Mouse (Mus musculus) MEL (cell line): ENCODE measurements around the gene Myt1l. TPM values are rescaled to one million over a fixed set of nuclear protein-coding genes. Genes with fewer than 3 reads are reported as not detected.

Experiments used
- DNase-seq: peaks from one replicate; pipeline ENCODE4 v3.0.0; 2011; ENCODE audit warnings: low read depth, low spot score
- H3K27ac ChIP-seq: 2 replicates; pipeline ENCODE4 v1.5.1; 2012; ENCODE audit warnings: low read depth, mild to moderate bottlenecking, control low read depth, low read length, moderate library complexity; ENCODE audit not compliant: control insufficient read depth
- H3K27me3 ChIP-seq, 2 experiments: fragments of 150-350 bp in 1 of 2; sonication (generic) in 1 of 2; 2 replicates each; pipeline ENCODE4 v1.6.1; 2012; ENCODE audit warnings: low read length in 2 of 2, mild to moderate bottlenecking in 2 of 2, improper control_type of control experiment in 1 of 2, moderate library complexity in 1 of 2; ENCODE audit not compliant: insufficient read depth in 2 of 2, control insufficient read depth in 1 of 2
- H3K36me3 ChIP-seq, 2 experiments: 2 replicates each; pipeline ENCODE4 v1.6.1; 2012 to 2014; ENCODE audit warnings: low read length in 2 of 2, improper control_type of control experiment in 1 of 2, inconsistent platforms in 1 of 2, mild to moderate bottlenecking in 1 of 2; ENCODE audit not compliant: insufficient read depth in 2 of 2, control insufficient read depth in 1 of 2
- H3K4me1 ChIP-seq, 2 experiments: fragments of 150-350 bp in 1 of 2; sonication (generic) in 1 of 2; 2 replicates each; pipeline ENCODE4 v1.6.1; 2012; ENCODE audit warnings: low read length in 2 of 2, improper control_type of control experiment in 1 of 2, mild to moderate bottlenecking in 1 of 2; ENCODE audit not compliant: insufficient read depth in 2 of 2, control insufficient read depth in 1 of 2
- H3K4me3 ChIP-seq, 2 experiments: fragments of 150-350 bp in 1 of 2; sonication (generic) in 1 of 2; 2 replicates each; pipeline ENCODE4 v1.5.1; 2012; ENCODE audit warnings: low read depth in 2 of 2, low read length in 2 of 2, mild to moderate bottlenecking in 2 of 2, moderate library complexity in 2 of 2, control low read depth in 1 of 2, improper control_type of control experiment in 1 of 2; ENCODE audit not compliant: control insufficient read depth in 1 of 2, insufficient read depth in 1 of 2
- H3K79me2 ChIP-seq: 2 replicates; pipeline ENCODE4 v1.6.1; 2012; ENCODE audit warnings: mild to moderate bottlenecking, low read length, moderate library complexity; ENCODE audit not compliant: control insufficient read depth, poor library complexity, insufficient read depth
- H3K9ac ChIP-seq: 2 replicates; pipeline ENCODE4 v1.6.1; 2012; ENCODE audit warnings: low read depth, mild to moderate bottlenecking, control low read depth, low read length, moderate library complexity; ENCODE audit not compliant: control insufficient read depth, poor library complexity, severe bottlenecking
- H3K9me3 ChIP-seq: fragments of 150-350 bp; sonication (generic); replicated peaks from 2 replicates; pipeline ENCODE4 v1.6.1; 2012; ENCODE audit warnings: mild to moderate bottlenecking, low read length, improper control_type of control experiment, moderate library complexity; ENCODE audit not compliant: insufficient read depth
- CHD2 ChIP-seq: IDR thresholded peaks from 2 replicates; pipeline ENCODE4 v1.6.1; 2011; ENCODE audit warnings: low read length, improper control_type of control experiment
- CTCF ChIP-seq, 3 experiments: IDR thresholded peaks in 2 of 3; conservative IDR thresholded peaks in 1 of 3; 2 replicates each; pipeline ENCODE4 v1.5.1; 2011 to 2012; ENCODE audit warnings: low read length in 3 of 3, low read depth in 2 of 3, mild to moderate bottlenecking in 2 of 3, improper control_type of control experiment in 1 of 3, inconsistent platforms in 1 of 3, mixed read lengths in 1 of 3, moderate library complexity in 1 of 3; ENCODE audit not compliant: control insufficient read depth in 1 of 3, insufficient read depth in 1 of 3, poor library complexity in 1 of 3, severe bottlenecking in 1 of 3
- E2F4 ChIP-seq: IDR thresholded peaks from 2 replicates; pipeline ENCODE4 v1.6.1; 2011; ENCODE audit warnings: low read depth, low read length, improper control_type of control experiment, borderline replicate concordance
- ETS1 ChIP-seq: IDR thresholded peaks from 2 replicates; pipeline ENCODE4 v1.6.1; 2012; ENCODE audit warnings: low read depth, mild to moderate bottlenecking, inconsistent platforms, low read length, improper control_type of control experiment, moderate library complexity
- GATA1 ChIP-seq: IDR thresholded peaks from 2 replicates; pipeline ENCODE4 v1.6.1; 2011; ENCODE audit warnings: low read depth, low read length, improper control_type of control experiment
- MAX ChIP-seq: IDR thresholded peaks from 2 replicates; pipeline ENCODE4 v1.6.1; 2011; ENCODE audit warnings: low read length, improper control_type of control experiment
- MXI1 ChIP-seq: IDR thresholded peaks from 2 replicates; pipeline ENCODE4 v1.6.1; 2011; ENCODE audit warnings: mild to moderate bottlenecking, low read depth, low read length, improper control_type of control experiment
- POLR2A ChIP-seq, 2 experiments: IDR thresholded peaks; 2 replicates each; pipeline ENCODE4 v1.6.1; 2011 to 2012; ENCODE audit warnings: low read length in 2 of 2, mild to moderate bottlenecking in 2 of 2, control low read depth in 1 of 2, improper control_type of control experiment in 1 of 2, low read depth in 1 of 2, moderate library complexity in 1 of 2; ENCODE audit not compliant: control insufficient read depth in 1 of 2, insufficient read depth in 1 of 2, poor library complexity in 1 of 2
- POLR2AphosphoS2 ChIP-seq: IDR thresholded peaks from 2 replicates; pipeline ENCODE4 v1.6.1; 2011; ENCODE audit warnings: low read length, improper control_type of control experiment
- POLR2AphosphoS5 ChIP-seq: IDR thresholded peaks from 2 replicates; pipeline ENCODE4 v1.6.1; 2012; ENCODE audit warnings: low read depth, borderline replicate concordance, mild to moderate bottlenecking, inconsistent platforms, low read length, moderate library complexity, mixed read lengths
- RAD21 ChIP-seq: IDR thresholded peaks from 2 replicates; pipeline ENCODE4 v1.6.1; 2011; ENCODE audit warnings: mild to moderate bottlenecking, low read depth, low read length, improper control_type of control experiment
- RCOR1 ChIP-seq: IDR thresholded peaks from 2 replicates; pipeline ENCODE4 v1.6.1; 2012; ENCODE audit warnings: low read depth, mild to moderate bottlenecking, inconsistent platforms, low read length, improper control_type of control experiment
- SIN3A ChIP-seq: IDR thresholded peaks from 2 replicates; pipeline ENCODE4 v1.6.1; 2012; ENCODE audit warnings: low read length, improper control_type of control experiment, inconsistent platforms
- SMC3 ChIP-seq: IDR thresholded peaks from 2 replicates; pipeline ENCODE4 v1.6.1; 2011; ENCODE audit warnings: low read depth, low read length, improper control_type of control experiment
- TAL1 ChIP-seq: IDR thresholded peaks from 2 replicates; pipeline ENCODE4 v1.6.1; 2012; ENCODE audit warnings: mild to moderate bottlenecking, inconsistent platforms, low read length, moderate library complexity, mixed read lengths
- TCF12 ChIP-seq: IDR thresholded peaks from 2 replicates; pipeline ENCODE4 v1.6.1; 2014; ENCODE audit warnings: low read depth, mild to moderate bottlenecking, inconsistent platforms, low read length, improper control_type of control experiment, moderate library complexity
- UBTF ChIP-seq: IDR thresholded peaks from 2 replicates; pipeline ENCODE4 v1.6.1; 2012; ENCODE audit warnings: low read depth, mild to moderate bottlenecking, inconsistent platforms, low read length, improper control_type of control experiment, moderate library complexity, borderline replicate concordance; ENCODE audit not compliant: insufficient read depth
- USF1 ChIP-seq: IDR thresholded peaks from 2 replicates; pipeline ENCODE4 v1.6.1; 2014; ENCODE audit warnings: low read depth, mild to moderate bottlenecking, inconsistent platforms, low read length, improper control_type of control experiment, moderate library complexity
- ZC3H11A ChIP-seq: IDR thresholded peaks from 2 replicates; pipeline ENCODE4 v1.6.1; 2012; ENCODE audit warnings: low read depth, mild to moderate bottlenecking, inconsistent platforms, low read length, improper control_type of control experiment
- ZKSCAN1 ChIP-seq: IDR thresholded peaks from 2 replicates; pipeline ENCODE4 v1.6.1; 2012; ENCODE audit warnings: low read depth, mild to moderate bottlenecking, inconsistent platforms, low read length, improper control_type of control experiment, moderate library complexity
- ZMIZ1 ChIP-seq: IDR thresholded peaks from 2 replicates; pipeline ENCODE4 v1.6.1; 2012; ENCODE audit warnings: low read depth, mild to moderate bottlenecking, inconsistent platforms, low read length, improper control_type of control experiment, moderate library complexity
- ZNF384 ChIP-seq: IDR thresholded peaks from 2 replicates; pipeline ENCODE4 v1.6.1; 2012; ENCODE audit warnings: low read depth, mild to moderate bottlenecking, inconsistent platforms, low read length, improper control_type of control experiment
- polyA plus RNA-seq, 2 experiments: library from polyadenylated mRNA; stranded (reverse) in 1 of 2; unstranded in 1 of 2; fragments of >175 nt in 1 of 2; fragments of >200 nt in 1 of 2; gene quantifications; 2 replicates each; pipeline versions ENCODE4 v1.2.1 to v1.2.4; 2012; ENCODE audit warnings: low replicate concordance in 2 of 2, low read depth in 1 of 2; ENCODE audit not compliant: insufficient read length in 2 of 2, insufficient read depth in 1 of 2, missing spikeins in 1 of 2
- total RNA-seq: library from RNA; depleted of rRNA; stranded (reverse); fragments of 300-350 nt; gene quantifications from 2 replicates; pipeline ENCODE4 v1.2.3, GENCODE M21; 2012

The Myt1l gene
- total and polyA plus RNA-seq, 3 experiments: not detected

GRCm38 (mm10) chr12:29795107-29795673 lies 267.0 kb downstream of the Myt1l start:
- Histone ChIP-seq H3K36me3 (no peaks in the 10 kb centered on the region), H3K4me3 (no peak overlapping the region), H3K27ac (no peak overlapping the region), H3K79me2 (no peaks in the 10 kb centered on the region), H3K4me1 (no peaks in the 10 kb centered on the region), H3K9ac (no peak overlapping the region), H3K9me3 (no peaks in the 10 kb centered on the region), H3K27me3 (no peaks in the 10 kb centered on the region)
- no peak for DNase-seq
- no peak for TF ChIP-seq E2F4
- no peak for TF ChIP-seq MXI1
- TF ChIP-seq MAX: no peak
- no peak for TF ChIP-seq USF1
- TF ChIP-seq UBTF: no peak
- TF ChIP-seq ZMIZ1: no peak

- Histone ChIP-seq H3K27ac (no peak overlapping the region), H3K27me3 (no peaks in the 10 kb centered on the region), H3K4me1 (no peaks in the 10 kb centered on the region), H3K9me3 (no peaks in the 10 kb centered on the region), H3K36me3 (no peaks in the 10 kb centered on the region), H3K9ac (no peak overlapping the region), H3K79me2 (no peaks in the 10 kb centered on the region)
- DNase-seq: no peak
- TF ChIP-seq ZC3H11A: no peak
- no peak for TF ChIP-seq TAL1
- TF ChIP-seq RAD21: no peak
- no peak for TF ChIP-seq POLR2AphosphoS5
- TF ChIP-seq SIN3A: no peak
- no peak for TF ChIP-seq SMC3
- TF ChIP-seq RCOR1: no peak
- TF ChIP-seq GATA1: no peak
- no peak for TF ChIP-seq TCF12
- TF ChIP-seq CTCF (IDR thresholded peaks at IDR 0.05 in 2 of 3, conservative IDR thresholded peaks at IDR 0.05 in 1 of 3; ENCODE audit: control insufficient read depth in 1 of 3, insufficient read depth in 1 of 3, low read depth in 2 of 3, low read length in 3 of 3, poor library complexity in 1 of 3, severe bottlenecking in 1 of 3): no peak
- no peak for TF ChIP-seq ZNF384
- TF ChIP-seq ZMIZ1: no peak
- no peak for TF ChIP-seq CHD2
- no peak for TF ChIP-seq USF1
- no peak for TF ChIP-seq ETS1
- TF ChIP-seq MAX: no peak
- TF ChIP-seq ZKSCAN1: no peak
- TF ChIP-seq POLR2AphosphoS2: no peak
- TF ChIP-seq POLR2A (IDR thresholded peaks at IDR 0.05; ENCODE audit: control insufficient read depth in 1 of 2, insufficient read depth in 1 of 2, low read depth in 1 of 2, low read length in 2 of 2, poor library complexity in 1 of 2): no peak
- no peak for TF ChIP-seq E2F4
- TF ChIP-seq, all 39 proteins: peak for 0
- no peak overlapping the region for H3K4me3 ChIP-seq
Observed at GRCm38 (mm10) chr12:29798595-29799391, 270.6 kb downstream of the Myt1l start.
